Mouse (Mus musculus) naive thymus-derived CD4-positive, alpha-beta T cell, adult 2 months (primary cell): ENCODE measurements around the gene R3hdml.

Source experiments
- DNase-seq: peaks from one replicate; pipeline ENCODE4 v3.0.0-alpha.2; 2011; ENCODE audit warnings: low read depth

The R3hdml gene

DNA sequence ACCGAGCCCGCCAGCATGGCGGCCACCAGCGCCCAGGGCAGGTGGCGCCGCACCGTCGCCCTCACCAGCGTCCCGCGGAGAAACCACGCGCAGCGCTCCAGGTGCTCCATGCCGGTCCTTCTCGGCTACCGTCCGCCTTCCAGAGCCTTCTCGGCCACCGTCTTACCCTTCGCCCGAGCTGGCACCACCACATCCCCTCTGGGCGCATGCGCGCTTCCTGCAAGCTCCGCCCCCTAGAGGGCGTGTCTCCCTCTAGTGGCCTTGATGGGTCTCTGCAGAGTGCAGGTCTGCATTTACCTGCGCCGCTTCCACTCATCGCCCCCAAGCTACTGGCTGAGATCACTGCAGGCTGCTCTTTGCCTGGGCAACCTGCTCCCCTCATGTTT lies 19.7 kb upstream of the R3hdml start, which contains the start of gene Fitm2:
Gene Fitm2 (minus strand): TSS at position 164 of the 386 bp plus-strand sequence.
- peak; percentile 100 for DNase-seq

DNA sequence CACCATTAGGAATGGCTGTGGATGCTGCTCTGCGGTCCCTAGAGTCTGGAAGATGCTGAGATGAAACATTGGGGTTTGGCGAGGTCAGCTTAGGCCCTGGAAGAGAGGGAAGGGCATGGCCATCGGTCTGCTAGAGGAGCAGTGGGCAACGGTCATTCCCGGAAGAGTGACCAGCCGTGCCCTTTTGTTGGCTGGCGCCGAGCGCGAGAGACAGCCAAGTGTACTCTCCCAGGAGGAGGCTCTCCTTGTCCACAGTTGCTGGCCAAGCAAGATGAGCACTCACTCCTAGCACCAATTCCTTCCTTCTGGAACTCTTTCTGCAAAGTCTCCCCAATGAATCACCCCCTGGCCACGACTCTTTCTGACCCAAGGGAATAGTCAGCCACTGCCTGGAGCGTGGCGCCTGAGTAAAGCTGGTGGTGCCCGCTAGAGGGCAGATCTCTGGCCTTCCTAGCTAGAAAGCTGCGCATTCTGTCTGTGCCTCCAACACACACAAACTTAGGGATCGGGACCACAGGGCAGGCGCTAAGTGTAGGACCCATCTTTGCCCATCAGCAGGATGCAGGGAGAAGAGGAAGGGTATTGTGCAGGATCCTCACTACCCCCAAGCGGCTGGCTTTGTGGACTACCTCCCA lies 11.8 kb upstream of the R3hdml start:
- peak; percentile 8 for DNase-seq

DNA sequence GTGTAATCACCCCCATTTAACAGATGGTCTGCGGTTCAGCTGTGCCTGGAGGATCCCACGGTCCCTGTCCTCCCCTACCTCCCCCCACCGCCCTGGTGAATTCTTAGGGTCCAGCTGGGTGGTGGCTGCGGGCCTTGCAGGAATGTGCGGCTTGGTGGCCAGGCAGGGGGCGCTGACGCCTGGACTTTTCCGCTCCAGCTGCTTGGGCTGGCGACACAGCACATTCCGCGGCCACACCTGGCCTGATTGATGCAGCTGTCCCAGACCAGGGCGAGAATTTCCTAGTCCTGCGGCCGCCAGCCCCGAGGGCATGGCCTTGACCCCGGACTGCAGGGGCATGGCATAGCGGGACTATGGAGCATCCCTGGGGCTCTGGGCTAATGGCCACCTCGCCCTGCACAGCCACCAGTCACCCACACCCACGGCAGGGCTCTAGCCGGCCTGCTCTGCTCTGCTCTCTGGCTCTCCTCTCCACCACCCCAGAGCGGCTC lies 10.5 kb upstream of the R3hdml start:
- DNase-seq = no peak

DNA sequence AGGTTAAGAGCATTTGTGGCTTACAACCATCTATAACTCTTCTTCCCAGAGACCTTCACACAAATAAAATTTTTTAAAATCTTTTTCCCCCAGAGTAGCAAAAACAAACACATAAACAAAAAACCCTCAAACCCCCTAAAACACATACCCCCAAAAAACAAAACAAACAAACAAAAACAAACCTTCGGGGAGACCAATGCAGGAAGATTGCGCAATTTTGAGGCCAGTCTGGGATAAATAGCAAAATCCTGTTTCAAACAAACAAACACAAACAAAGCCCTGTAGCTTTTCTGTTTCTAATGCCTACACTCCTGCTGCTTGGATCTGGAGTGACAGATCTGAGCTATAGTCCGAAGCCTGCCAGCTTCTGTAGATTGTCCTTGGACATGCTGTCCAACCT lies 4.8 kb upstream of the R3hdml start:
- no peak for DNase-seq

DNA sequence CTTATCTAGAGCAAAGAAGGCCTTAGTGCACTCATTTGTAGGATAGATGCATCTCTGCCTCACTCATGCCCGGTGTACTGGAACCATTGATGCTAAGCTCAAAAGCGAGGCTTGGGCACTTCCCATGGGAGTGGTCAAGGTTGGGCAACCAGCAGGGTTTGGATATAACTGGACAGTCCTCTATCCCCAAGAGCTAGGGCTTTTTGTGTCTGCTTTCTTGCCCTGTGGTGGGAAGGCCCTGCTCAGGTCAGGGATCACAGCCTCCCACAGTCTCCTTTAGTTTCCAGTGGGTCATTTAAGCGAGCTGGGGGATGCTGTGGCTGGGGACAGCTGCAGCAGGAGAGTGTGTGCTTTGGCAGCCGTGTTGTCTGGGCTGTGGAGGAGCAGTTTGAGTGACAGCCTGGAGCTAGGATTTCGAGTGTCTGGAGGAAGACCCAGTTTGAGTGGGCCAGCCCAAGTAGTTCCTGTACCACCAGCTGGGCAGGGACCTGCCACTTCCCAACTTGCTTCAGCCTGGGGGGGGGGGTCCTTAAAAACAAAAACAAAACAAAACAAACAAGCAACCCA lies 2.3 kb upstream of the R3hdml start:
- no peak for DNase-seq

DNA sequence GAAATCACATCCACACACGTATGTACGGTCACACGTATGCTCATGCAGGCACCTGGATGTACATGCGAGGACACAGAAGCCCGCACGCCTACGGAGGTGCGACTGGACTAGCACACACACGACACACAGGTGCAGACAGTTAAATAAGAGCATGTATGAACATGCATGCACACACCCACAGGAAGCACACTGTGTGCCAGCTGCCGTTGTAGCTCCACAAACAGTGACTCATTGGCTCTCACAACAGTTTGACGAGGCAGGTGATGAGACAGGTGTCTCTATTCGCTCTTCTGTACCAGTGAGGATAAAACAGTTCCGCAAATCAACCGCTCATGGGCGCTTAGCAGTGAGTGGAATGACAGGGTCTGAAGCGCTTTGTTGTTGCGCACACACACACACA lies 1.5 kb upstream of the R3hdml start:
- no peak for DNase-seq

DNA sequence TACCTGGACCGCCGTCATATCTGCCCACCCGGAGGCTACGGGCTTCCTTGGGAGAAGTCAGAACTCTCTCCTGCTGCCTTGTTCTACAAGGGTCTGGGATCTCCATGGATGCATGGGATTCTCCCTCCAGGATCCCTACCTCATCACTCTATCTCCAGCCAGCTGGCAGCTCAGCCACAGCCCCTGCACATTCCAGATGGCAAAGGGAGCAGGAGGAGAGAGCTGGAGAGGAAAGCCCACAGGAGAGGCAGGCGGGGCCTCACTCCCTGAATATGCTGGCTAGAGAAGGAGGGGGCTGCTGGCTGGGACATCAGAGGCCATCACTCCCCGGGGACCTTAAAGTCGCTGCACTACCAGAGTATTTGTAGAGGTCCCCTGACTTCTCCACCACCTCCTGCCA lies 767 bp upstream of the R3hdml start:
- no peak for DNase-seq

DNA sequence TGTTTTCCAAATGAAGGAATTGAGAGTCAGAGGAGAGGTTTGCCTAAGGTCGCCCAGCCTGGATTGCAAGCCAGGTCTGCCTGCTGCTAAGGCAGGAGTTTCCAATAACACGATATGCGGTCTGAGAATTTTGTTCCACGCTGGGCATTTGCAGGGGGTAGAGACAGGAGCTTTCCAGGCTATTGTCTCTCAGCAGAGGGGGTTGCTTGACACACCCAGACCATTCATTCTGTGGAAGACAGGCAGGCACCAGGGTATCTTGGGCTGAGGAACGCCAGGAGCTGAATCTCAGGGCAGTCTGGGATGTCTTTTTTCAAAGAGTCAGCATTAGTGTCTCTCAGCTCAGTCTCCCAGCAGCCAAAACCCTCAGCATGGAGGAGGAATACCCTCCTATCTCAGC lies 913 bp downstream of the R3hdml start:
- DNase-seq = no peak

DNA sequence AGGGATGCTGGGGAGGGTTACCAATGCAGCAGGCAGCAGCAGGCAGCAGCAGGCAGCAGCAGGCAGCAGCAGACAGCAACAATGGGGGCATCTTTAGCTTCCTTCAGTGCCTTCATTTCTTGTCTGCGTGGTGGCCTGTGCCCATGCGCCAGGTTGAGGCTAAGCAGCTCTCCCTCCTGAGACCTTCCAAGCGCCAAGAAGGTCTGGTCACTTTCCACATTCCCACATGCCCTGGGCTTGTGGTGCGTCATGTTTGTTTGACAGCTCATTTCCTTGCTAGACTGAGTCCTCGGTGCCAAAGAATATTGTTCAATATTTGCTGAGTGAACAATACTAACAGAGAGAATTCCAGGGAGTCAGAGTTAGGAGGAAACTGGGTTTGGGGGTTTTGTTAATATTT lies 1.9 kb downstream of the R3hdml start:
- DNase-seq = no peak

DNA sequence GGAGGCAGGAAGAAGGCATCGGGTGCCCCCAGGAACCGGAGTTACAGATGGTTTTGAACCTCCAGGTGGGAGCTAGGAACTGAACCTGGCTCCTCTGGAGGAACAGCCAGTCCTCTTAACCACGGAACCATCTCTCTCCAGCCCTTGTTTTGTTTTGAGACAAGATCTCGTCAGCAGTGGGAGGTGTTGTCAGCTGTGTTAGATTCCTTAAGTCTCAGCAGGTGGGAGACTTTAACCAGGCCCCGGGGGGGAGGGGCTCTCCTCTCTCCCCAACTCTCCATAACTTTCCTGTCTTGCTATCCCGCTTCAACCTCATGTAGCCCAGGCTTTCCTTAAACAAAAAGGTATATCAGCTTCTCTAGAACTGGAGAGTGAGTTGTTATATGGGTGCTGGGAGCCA lies 2.3 kb downstream of the R3hdml start:
- DNase-seq = no peak

DNA sequence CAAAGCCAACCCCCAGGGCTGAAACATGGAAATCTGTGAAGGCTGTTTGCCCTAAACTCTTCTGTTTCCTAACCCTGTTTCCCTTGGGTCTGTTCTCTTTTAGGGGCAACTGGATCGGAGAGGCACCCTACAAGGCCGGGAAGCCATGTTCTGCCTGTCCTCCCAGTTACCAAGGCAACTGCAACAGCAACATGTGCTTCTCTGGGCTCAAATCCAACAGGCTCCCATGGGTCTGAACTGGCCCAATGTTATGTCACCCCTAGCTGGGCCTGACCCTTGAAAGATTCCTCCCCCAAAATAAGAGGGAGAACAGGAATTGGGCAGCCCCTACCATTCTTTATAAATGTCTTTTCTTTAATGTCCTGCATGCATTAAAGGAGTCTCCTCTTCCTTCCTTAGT lies 10.1 kb downstream of the R3hdml start:
- no peak for DNase-seq

DNA sequence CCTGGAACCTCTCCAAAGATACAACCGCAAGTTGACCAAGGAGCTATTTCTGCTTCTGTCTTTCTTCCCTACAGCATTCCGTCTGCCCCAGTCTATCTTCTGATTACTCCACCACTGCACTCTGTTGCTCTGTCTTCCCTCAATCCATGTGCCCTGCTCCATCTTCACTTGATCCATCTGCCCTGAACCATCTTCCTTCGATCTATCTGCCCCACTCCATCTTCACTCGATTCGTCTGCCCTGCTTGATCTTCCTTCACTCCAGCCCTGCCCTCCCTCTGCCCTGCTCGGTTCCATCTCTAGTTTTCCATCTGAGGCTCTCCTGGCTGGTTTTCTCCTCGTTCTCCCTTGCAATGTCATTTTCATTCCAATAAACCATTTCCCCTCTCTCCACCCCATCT lies 11.1 kb downstream of the R3hdml start:
- DNase-seq = no peak

DNA sequence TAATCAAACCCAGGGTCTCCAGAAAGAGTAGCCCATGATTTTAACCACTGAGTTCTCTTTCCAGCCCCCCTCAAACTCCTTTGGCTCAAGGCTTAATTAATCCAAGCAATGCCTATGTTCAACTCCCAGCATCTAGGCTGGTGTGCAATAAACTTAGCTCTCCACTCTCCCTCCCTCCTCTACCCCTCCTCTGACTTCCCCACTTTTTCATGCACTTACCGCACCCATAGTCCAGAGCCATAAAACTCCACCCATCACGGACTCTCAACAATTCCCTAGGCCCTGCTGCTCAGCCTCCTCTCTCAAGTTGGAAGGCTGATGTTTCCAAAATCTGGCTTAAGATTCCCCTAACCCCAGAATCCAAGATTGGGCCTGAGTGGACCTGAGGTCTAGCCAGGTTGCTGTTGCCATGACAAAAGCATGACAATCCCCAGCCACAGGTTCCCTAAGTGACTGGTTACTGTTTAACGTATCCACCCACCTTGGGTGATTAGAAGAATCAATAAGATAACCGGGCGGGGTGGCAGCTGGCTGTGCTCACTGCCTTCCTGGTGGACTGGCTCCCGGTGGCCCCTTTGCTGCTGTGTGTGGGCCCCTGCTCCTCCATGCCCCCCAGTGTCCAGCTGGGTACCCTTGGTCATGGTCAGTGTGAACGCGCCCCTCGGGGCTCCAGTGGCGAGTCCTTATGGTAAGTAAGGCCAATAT lies 14.3 kb downstream of the R3hdml start, which contains the start of gene Hnf4a:
Gene Hnf4a (plus strand): TSS at position 509 of the 705 bp plus-strand sequence.
- no peak for DNase-seq

DNA sequence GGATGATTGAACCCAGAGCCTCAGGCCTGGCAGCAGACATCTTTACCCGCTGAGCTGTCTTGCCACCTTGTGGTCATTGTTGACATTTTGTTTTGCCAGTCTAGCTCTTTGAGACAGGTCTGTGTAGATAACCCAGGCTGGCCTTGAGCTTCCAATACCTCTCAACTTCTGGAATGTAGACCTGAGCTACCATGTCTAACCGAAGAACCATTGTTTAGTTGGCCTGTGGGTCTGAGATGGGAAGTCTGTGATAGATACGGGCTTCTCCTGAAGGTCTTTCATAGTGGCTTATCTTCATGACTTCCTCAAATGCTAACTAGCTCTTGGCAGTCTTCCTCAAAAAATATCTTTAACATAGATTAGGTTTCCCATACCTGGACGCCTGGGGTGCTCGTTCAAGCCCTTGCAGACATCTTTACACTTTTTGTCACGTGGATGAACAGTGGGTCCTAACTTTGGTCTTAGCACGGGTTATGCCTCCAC lies 33.7 kb downstream of the R3hdml start:
- DNase-seq = no peak

DNA sequence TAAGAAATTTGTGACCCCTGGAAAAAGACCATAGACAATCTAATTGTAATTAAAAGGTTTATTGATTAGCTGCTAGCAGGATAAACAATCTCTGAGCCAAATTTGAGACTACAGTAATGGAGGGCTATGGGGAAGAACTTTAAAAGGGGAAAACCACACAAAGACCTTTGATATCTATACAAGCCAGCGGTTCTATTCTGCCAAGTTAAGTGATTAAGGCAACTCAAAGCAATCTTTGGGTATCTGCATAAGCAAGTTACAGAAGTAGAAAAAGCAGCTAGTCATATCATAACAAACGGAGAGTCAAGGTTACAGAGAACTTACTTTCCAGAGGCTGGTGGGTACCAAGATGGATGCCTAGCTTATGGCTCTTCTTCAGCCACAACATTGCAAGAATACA lies 35.4 kb downstream of the R3hdml start:
- no peak for DNase-seq

DNA sequence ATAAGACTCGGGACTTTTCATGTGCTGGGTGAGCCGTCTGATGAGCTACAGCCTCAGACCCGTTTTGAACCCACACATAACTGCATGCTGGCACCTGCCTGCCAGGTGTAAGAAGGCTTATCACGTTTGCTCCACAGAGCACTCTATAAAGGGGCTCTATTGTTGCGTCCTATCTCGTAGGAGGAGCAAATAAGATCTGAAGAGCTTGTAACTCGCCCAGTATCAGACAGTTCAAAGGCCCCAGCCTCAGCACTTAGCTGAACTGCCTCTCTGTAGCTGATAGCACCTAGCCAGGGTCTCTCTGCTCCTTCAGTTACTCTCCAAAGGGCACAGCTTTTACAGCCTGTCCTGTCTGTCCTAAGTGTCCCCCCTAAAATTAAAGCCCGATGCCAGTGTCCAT lies 38.3 kb downstream of the R3hdml start:
- no peak for DNase-seq

DNA sequence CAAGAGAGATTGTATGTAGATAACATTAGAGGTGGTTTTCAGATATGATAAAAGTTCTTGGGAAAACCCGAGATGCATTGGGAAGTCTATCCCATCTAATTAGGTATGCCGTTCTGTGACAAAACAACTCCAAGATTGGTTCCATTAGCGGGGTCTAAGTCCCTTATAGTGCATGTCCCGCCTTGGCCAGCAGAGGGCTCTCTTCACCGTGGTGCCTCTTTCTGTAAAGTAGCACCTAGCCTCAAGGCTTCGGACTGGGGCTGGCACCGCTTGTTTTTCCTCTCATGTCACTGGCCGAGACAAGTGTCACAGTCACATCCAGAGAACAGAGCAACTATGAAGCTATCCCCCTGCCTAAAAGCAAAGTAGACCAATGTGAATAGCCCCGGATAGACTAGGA lies 39.8 kb downstream of the R3hdml start:
- peak; percentile 72 for DNase-seq

DNA sequence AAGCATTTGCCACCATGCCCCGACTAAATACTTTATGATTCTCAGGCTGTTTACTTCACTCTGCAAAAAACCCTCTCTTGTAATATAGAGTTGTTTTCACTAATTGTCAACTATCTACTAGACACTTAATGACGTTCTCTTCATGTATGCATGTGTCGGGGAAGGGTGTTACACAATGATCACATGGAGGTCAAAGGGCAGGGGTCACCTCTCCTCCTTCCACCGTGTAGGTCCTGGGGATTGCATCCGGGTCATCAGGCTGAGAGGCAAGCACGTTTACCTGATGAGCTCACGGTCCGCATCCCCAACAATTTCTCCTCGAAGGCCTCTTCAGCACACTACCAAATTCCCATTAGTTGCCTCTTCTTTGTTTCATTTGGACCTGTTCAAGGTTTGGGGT lies 41.1 kb downstream of the R3hdml start:
- no peak for DNase-seq

DNA sequence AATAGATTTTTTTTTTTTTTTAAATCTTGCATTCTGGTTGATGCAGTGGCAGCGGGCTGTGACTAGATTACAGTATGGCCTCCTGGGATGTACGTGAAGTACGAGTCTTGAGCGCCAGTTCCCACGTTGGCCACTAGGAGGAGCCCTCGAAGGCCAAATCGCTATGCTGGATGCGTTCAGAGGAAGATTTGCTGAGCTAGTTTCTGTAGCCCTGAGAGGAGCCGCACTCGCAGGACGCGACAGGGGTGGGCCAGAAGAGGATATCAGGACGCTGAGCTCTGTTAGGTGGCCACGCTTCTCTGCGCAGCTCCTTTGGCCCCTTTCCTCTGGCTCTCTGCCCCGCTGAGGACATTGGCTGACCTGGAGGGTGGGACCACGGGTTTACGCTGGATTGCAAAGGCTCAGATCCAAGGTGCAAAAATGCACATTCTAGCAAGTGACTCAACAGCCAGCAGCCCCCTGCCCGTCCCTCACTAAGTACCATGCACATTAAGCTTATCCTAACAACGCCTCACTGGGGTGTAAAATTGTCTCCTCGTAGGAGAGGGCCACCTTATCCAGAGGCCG lies 42.9 kb downstream of the R3hdml start:
- DNase-seq = peak; percentile 82

DNA sequence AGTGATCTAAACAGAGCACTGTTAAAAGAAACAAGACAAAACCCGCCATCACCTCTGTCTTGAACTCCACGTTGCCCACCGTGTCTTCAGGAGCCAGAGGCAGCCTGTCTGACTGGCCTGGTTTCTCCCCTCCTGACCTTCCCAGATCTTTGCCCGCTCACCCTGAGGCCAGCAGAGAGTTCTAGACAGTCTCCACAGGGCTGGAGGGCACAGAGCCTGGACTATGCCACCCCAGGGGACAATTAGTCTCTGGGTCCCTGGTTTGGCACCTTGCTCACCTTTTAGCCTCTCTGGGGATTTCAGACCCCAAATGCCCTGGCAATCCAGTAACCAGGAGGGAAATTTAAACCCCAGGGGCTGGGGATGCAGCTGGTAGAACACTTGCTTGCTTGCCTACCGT lies 45.3 kb downstream of the R3hdml start:
- DNase-seq = no peak

DNA sequence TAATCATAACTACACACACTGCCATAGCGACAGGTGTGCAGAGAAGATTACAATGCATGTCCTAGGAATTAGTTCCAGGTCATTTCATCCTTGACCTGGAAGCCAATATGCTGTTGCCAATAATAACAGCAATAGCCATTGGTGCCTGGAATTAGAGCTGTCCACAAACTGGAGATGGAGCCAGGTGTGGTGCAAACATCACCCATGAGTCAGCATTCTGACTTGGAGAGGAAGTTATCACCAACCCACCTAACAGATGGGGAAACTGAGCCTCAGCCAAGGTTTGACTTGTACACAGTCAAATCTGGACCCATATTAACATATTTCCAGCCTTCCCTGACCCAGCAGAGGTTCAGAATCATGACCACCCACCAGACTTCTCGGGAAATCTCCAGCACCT lies 46.3 kb downstream of the R3hdml start:
- no peak for DNase-seq

DNA sequence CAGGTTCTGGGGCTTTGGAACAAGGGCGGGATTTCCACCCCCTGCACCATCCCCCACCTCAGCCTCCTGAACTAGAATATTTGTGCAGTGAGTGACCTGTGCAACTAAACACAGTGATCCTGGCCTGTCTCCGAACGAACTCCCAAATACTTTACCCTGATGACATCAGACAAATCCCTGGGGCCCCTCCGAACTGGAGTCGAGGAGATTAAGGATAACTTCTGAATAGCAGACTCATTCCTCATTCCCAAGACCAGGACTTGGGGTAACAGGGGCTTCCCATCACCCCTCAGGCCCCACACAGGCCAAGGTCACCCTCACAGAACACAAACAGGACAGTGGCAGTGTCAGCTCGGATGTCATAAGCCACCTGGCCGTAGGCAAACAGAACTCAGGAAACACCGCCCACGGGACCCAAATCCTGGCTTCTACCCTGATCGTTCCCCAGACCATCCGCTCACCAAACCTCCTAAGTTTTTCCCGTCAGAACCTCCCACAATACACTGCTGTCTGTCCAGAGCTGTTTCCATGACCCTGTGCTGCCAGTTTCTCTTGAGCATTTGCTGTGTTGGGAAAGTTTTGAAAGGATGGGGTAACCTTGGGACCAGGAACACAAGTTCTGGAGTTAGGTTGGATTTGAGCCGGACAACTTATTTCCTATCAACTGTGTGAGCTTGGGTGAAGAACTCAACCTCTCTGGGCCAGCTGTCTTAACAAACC lies 47.4 kb downstream of the R3hdml start:
- no peak for DNase-seq
